Mouse (Mus musculus) midbrain, embryonic 13.5 days (tissue): ENCODE results near the gene Bspry. TPM values are rescaled to one million over a fixed set of nuclear protein-coding genes. Genes with fewer than 3 reads are reported as not detected.

Experiments used
- ATAC-seq: fragments of 200-750 bp; cut with Nextera tagmentation; 2 replicates; pipeline ENCODE4 v1.8.0; 2017; ENCODE audit warnings: mild to moderate bottlenecking, moderate TSS enrichment, moderate library complexity
- H3K27ac ChIP-seq: fragments of 300-500 bp; sonication (generic); 2 replicates; pipeline ENCODE4 v1.5.1; 2015; ENCODE audit warnings: inconsistent platforms, mild to moderate bottlenecking, moderate library complexity
- H3K27me3 ChIP-seq: fragments of 300-500 bp; sonication (generic); 2 replicates; pipeline ENCODE4 v1.6.1; 2015; ENCODE audit warnings: mild to moderate bottlenecking, inconsistent platforms
- H3K36me3 ChIP-seq: fragments of 300-500 bp; sonication (generic); 2 replicates; pipeline ENCODE4 v1.6.1; 2015; ENCODE audit warnings: mild to moderate bottlenecking, inconsistent platforms
- H3K4me1 ChIP-seq: fragments of 300-500 bp; sonication (generic); replicated peaks from 2 replicates; pipeline ENCODE4 v1.6.1; 2015; ENCODE audit warnings: inconsistent platforms
- H3K4me2 ChIP-seq: fragments of 300-500 bp; sonication (generic); replicated peaks from 2 replicates; pipeline ENCODE4 v1.6.1; 2015; ENCODE audit warnings: moderate library complexity, mild to moderate bottlenecking, inconsistent platforms
- H3K4me3 ChIP-seq: fragments of 300-500 bp; sonication (generic); replicated peaks from 2 replicates; pipeline ENCODE4 v1.5.1; 2015; ENCODE audit warnings: mild to moderate bottlenecking, inconsistent platforms
- H3K9ac ChIP-seq: fragments of 300-500 bp; sonication (generic); replicated peaks from 2 replicates; pipeline ENCODE4 v1.6.1; 2015; ENCODE audit warnings: mild to moderate bottlenecking, inconsistent platforms
- H3K9me3 ChIP-seq: fragments of 300-500 bp; sonication (generic); 2 replicates; pipeline ENCODE4 v1.6.1; 2016; ENCODE audit warnings: mild to moderate bottlenecking, inconsistent platforms
- WGBS: fragments of 180-500 bp; shearing (Covaris S2); methylation state at CpG from one replicate; pipeline ENCODE4 v1.1.7; 2015; 5-methylcytosine and 5-hydroxymethylcytosine counted together
- polyA plus RNA-seq: library from polyadenylated mRNA; unstranded; fragments of >200 nt; fragmentation: Nextera tagmentation; extraction: Ambion mirVana; gene quantifications from 2 replicates; pipeline ENCODE4 v1.2.1, GENCODE M21; 2015

The Bspry gene
- polyA plus RNA-seq, 1 experiment from 2014 or later: 0.86 TPM

DNA sequence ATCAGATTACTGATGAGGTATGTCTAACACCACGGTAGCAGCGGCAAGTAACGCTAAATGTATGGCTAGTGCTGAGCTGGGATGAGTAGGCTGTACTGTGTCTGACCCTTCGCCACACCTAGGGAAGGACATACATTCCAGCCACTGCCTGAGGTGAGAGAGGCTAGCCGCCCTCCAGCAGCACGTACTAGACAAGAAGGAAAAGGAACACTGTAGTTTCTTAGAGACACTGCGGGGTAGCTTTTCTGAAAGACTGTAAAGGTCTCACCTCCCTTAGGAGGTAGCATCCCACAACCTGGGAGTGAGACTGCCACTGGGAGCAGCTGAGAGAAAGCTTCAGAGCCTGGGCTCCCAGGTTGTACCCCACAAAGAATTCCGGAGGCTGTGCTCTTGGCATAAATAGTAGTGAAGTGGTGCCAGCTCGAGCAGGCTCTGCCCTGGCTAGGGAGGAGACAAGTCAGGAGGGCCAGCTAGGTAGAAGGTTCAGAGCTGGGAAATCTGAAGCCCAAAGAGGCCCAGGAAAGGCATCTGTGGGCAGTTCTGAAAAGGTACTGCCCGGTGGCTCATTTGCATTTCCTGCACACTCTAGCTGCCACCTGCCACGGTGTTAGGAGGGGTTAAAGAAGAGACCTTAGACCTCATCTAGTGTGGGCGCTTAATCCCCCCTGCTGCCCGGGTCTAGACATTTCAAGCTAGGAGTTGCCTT is 38.7 kb downstream of the Bspry start:
- WGBS: 55% methylated on average over 13 of the region's 13 CpGs
- Histone ChIP-seq H3K4me1 (peaks cover 21% of the 10 kb centered on the region), H3K4me2 (peak overlapping the region; percentile 77), H3K9me3 (no peaks in the 10 kb centered on the region), H3K27me3 (no peaks in the 10 kb centered on the region), H3K36me3 (peaks cover 12% of the 10 kb centered on the region), H3K27ac (peak overlapping the region; percentile 27; the same call in 1 of the 2 replicates), H3K4me3 (peak overlapping the region; percentile 71), H3K9ac (peak overlapping the region; percentile 84)
- no peak; the same call in 1 of the 2 replicates for ATAC-seq

- H3K9ac ChIP-seq: peak overlapping the region; percentile 84
- peak overlapping the region; percentile 77 for H3K4me2 ChIP-seq
- H3K36me3 ChIP-seq: peaks cover 8% of the 10 kb centered on the region
- no peaks in the 10 kb centered on the region for H3K27me3 ChIP-seq
- WGBS: 2% methylated on average over 26 of the region's 26 CpGs
- peak overlapping the region; percentile 71 for H3K4me3 ChIP-seq
- H3K27ac ChIP-seq: peak overlapping the region; percentile 79
- peak; percentile 19 for ATAC-seq
- H3K4me1 ChIP-seq: peaks cover 27% of the 10 kb centered on the region
- H3K9me3 ChIP-seq: no peaks in the 10 kb centered on the region
These were observed 39.4 kb downstream of the Bspry start for GRCm38 (mm10) chr4:62519122-62519848.

- peak; percentile 89 for ATAC-seq
These were observed 40.0 kb downstream of the Bspry start, which contains the start of gene Alad for GRCm38 (mm10) chr4:62519849-62520233. TSS of gene Alad (minus strand) at chr4:62519918.

DNA sequence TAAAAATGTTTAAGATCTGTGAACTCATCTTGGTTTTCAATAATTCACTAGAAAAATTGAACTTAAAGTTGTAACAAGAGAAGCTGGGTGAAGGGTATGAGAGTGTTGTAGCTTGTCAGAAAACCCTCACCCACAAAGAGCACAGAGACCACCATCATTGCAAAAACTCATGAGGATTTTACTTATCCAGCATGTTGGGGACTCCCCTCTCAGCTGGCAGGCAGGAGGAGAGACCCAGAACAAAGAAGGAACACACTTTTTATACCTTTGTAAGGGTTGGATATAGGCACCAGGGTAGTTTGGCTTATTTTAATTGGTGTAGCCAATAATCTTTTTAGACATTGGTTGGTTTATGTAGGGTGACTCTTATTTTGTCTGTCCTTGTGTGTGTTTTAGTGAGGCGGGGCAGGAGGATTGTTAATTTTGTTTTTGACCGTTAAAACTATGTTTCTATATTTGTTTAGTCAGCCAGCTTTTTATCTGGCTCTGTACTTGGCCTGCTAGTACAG is 41.1 kb downstream of the Bspry start:
- peaks cover 8% of the 10 kb centered on the region for H3K36me3 ChIP-seq
- no peak for ATAC-seq
- H3K9ac ChIP-seq: no peak overlapping the region; the same call in 1 of the 2 replicates
- no peaks in the 10 kb centered on the region for H3K9me3 ChIP-seq
- H3K4me2 ChIP-seq: no peak overlapping the region
- no peak overlapping the region for H3K27ac ChIP-seq
- peaks cover 31% of the 10 kb centered on the region for H3K4me1 ChIP-seq
- WGBS: 85% methylated on average over 2 of the region's 2 CpGs
- no peak overlapping the region for H3K4me3 ChIP-seq
- no peaks in the 10 kb centered on the region for H3K27me3 ChIP-seq

More at GRCm38 (mm10) chr4:62519849-62520233, 40.0 kb downstream of the Bspry start, which contains the start of gene Alad:
- peak within 1 kb of the TSS; percentile 79 for H3K27ac ChIP-seq
- under 1% methylated on average over 37 of the region's 37 CpGs for WGBS
- H3K36me3 ChIP-seq: peaks cover 8% of the 10 kb centered on the region
- H3K4me3 ChIP-seq: peak within 1 kb of the TSS; percentile 71
- peaks cover 31% of the 10 kb centered on the region for H3K4me1 ChIP-seq
- peak within 1 kb of the TSS; percentile 84 for H3K9ac ChIP-seq
- no peaks in the 10 kb centered on the region for H3K27me3 ChIP-seq
- peak within 1 kb of the TSS; percentile 77 for H3K4me2 ChIP-seq
- H3K9me3 ChIP-seq: no peaks in the 10 kb centered on the region

- under 1% methylated on average over 59 of the region's 59 CpGs for WGBS
- Histone ChIP-seq H3K27ac (peak within 1 kb of the TSS; percentile 92), H3K9ac (peak within 1 kb of the TSS; percentile 75), H3K27me3 (no peaks in the 10 kb centered on the region), H3K4me2 (peak within 1 kb of the TSS; percentile 97), H3K36me3 (peaks cover 8% of the 10 kb centered on the region), H3K4me1 (peaks cover 19% of the 10 kb centered on the region), H3K9me3 (no peaks in the 10 kb centered on the region), H3K4me3 (peak within 1 kb of the TSS; percentile 79)
- ATAC-seq: peak; percentile 99
These were observed 45.0 kb downstream of the Bspry start, which contains the start of the genes Pole3 and 4933430I17Rik for GRCm38 (mm10) chr4:62524651-62525488. TSS of gene Pole3 (minus strand) at chr4:62525068. TSS of gene 4933430I17Rik (plus strand) at chr4:62525369.

- Histone ChIP-seq H3K36me3 (peaks cover 8% of the 10 kb centered on the region), H3K4me3 (peak overlapping the region; percentile 79), H3K27ac (no peak overlapping the region), H3K4me1 (peaks cover 14% of the 10 kb centered on the region), H3K4me2 (peak overlapping the region; percentile 97), H3K9me3 (no peaks in the 10 kb centered on the region), H3K27me3 (no peaks in the 10 kb centered on the region), H3K9ac (0 out of 2 replicates have a peak overlapping the region, but pooled peaks have one; percentile 14)
- no peak for ATAC-seq
- WGBS: under 1% methylated on average over 10 of the region's 10 CpGs
These were observed 45.6 kb downstream of the Bspry start for GRCm38 (mm10) chr4:62525489-62525811.

- Histone ChIP-seq H3K36me3 (peaks cover 8% of the 10 kb centered on the region), H3K4me1 (peaks cover 12% of the 10 kb centered on the region), H3K4me3 (no peak overlapping the region), H3K27me3 (no peaks in the 10 kb centered on the region), H3K9me3 (no peaks in the 10 kb centered on the region), H3K9ac (no peak overlapping the region), H3K4me2 (no peak overlapping the region), H3K27ac (no peak overlapping the region)
- ATAC-seq: no peak
- WGBS: 62% methylated on average over 2 of the region's 2 CpGs
These were observed 46.4 kb downstream of the Bspry start for GRCm38 (mm10) chr4:62526256-62526655.

DNA sequence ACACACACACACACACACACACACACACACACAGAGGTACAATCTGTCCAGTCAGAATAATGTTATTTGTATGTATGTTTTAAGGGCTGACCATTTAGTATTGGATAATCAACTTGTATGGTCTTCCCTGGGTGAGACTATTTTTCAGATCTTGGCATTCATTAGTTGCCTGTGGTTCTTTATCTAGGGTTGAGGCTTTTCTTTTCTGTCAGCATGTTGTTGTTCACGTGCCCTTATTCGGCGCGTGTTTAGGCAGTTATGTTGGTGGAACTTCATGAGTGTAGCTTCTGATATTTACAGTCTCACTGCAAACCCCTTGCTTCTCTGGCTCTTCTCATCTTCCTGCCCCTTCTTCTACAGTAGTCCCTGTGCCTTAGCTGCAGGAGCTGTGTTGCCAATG is 47.8 kb downstream of the Bspry start:
- H3K4me1 ChIP-seq: peaks cover 12% of the 10 kb centered on the region
- no peak overlapping the region for H3K27ac ChIP-seq
- WGBS: 84% methylated on average over 4 of the region's 4 CpGs
- H3K27me3 ChIP-seq: no peaks in the 10 kb centered on the region
- peaks cover 5% of the 10 kb centered on the region for H3K36me3 ChIP-seq
- H3K4me3 ChIP-seq: no peak overlapping the region
- no peaks in the 10 kb centered on the region for H3K9me3 ChIP-seq
- no peak for ATAC-seq
- H3K9ac ChIP-seq: no peak overlapping the region
- no peak overlapping the region for H3K4me2 ChIP-seq

DNA sequence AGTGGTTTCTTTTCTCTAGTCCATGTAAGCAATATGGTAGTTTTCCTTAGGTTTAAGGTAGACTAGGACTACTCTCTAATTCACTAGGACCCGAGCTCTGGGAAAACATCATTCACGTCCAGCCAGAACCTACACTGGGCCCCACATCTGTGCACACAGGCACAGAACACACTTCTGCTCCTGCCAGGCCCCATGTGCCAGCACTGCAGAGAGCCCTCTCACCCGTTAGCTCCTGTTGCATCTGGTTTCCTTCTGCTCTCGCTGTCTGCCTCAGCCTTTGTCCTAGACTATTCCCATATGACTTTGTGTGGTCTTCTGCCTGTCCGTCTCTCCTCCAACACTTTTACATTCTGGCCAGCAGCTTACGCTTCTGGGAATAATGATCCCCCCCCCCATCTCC is 53.9 kb downstream of the Bspry start:
- Histone ChIP-seq H3K9me3 (no peaks in the 10 kb centered on the region), H3K9ac (no peak overlapping the region), H3K36me3 (no peaks in the 10 kb centered on the region), H3K27me3 (no peaks in the 10 kb centered on the region), H3K4me1 (no peaks in the 10 kb centered on the region), H3K4me3 (no peak overlapping the region), H3K4me2 (no peak overlapping the region), H3K27ac (no peak overlapping the region)
- WGBS: 78% methylated on average over 6 of the region's 6 CpGs
- ATAC-seq: no peak

DNA sequence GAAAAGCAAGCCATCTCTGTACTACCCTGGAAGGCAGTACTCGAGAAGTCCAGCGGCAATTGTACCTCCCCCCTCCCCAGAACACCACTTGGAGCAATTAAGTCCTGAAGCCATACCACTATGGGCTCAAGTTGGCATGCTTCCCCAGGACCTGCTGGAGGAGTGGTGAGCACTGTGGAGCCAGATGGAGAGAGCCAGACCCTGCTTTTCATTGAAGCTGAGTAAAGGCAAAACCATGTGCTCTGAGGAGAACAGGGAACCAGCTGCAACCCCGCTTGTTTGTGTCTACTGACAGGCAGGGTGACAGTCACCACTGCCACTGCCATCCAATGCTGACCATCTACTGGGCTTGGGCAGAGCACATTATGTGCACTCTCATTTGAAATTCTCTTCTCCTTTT is 61.9 kb downstream of the Bspry start:
- Histone ChIP-seq H3K36me3 (no peaks in the 10 kb centered on the region), H3K4me1 (no peaks in the 10 kb centered on the region), H3K27ac (no peak overlapping the region), H3K9ac (no peak overlapping the region), H3K4me2 (no peak overlapping the region), H3K4me3 (no peak overlapping the region), H3K9me3 (no peaks in the 10 kb centered on the region), H3K27me3 (no peaks in the 10 kb centered on the region)
- ATAC-seq: no peak
- WGBS: 72% methylated on average over 3 of the region's 3 CpGs

DNA sequence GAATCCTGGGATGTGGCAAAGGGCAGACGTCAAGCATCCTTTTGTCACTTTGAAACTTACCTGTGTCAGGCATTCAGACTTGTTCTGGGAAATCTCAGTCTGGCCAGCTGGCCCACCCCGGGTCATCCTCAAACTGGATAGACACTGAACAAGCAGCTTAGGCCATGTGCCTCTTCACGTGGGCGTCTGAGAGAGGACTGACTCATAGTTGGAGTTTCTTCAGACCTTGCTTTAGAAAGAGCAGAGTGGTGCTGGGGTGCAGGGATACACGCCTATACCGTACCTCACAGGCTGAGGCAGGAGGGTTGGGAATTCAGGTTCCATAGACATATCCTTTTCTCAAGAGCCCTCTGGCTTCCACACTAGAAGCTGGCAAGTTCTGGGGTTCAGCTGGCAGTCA is 63.9 kb downstream of the Bspry start:
- Histone ChIP-seq H3K27ac (no peak overlapping the region), H3K4me3 (no peak overlapping the region), H3K9me3 (no peaks in the 10 kb centered on the region), H3K27me3 (no peaks in the 10 kb centered on the region), H3K4me1 (no peaks in the 10 kb centered on the region), H3K9ac (no peak overlapping the region), H3K4me2 (no peak overlapping the region), H3K36me3 (no peaks in the 10 kb centered on the region)
- 87% methylated on average over 6 of the region's 6 CpGs for WGBS
- no peak for ATAC-seq
